In genomic region chr10:57828649-57829048, GRCm38 (mm10) we compare ENCODE assay signal across 14 mouse cellular contexts. TPM values are rescaled to one million over a fixed set of nuclear protein-coding genes. Genes with fewer than 3 reads are reported as not detected.
A peak's percentile ranks its signal among the peaks of the same experiment; 100 is the strongest.
DNase-seq lines count a peak whose midpoint lies in the region; ATAC-seq and TF ChIP-seq lines count a peak whose summit lies in the region.
"Had no signal": no experiment of that assay in that cellular context is flagged by ENCODE, and none has a peak within 500 bp of the region (broad histone marks: within the 10 kb centered on the region; RNA-seq: fewer than 3 reads in every experiment).

No protein-coding gene starts in this region.

- WGBS in forebrain, embryonic 10.5 days, result 58% methylated on average over 5 of the region's 5 CpGs
- WGBS in hindbrain, embryonic 14.5 days, result 6% methylated on average over 5 of the region's 5 CpGs
- WGBS in midbrain, postnatal 0 days, result 12% methylated on average over 5 of the region's 5 CpGs

- intact Hi-C loops in left cerebral cortex, postnatal 36 days (cut with DNase I), result no loop called here

- no peak overlapping the region for H3K9ac ChIP-seq in hindbrain, embryonic 14.5 days
- H3K9ac ChIP-seq in midbrain, postnatal 0 days (replicated peaks; ENCODE audit: low read length, poor library complexity, severe bottlenecking), result no peak overlapping the region
- H3K9ac ChIP-seq: embryonic facial prominence, embryonic 12.5 days; liver, embryonic 15.5 days; stomach, embryonic 15.5 days had no signal

- H3K9me3 ChIP-seq in forebrain, embryonic 10.5 days, result no peaks in the 10 kb centered on the region
- H3K9me3 ChIP-seq in hindbrain, embryonic 14.5 days (ENCODE audit: control insufficient read depth, low read length), result no peaks in the 10 kb centered on the region
- no peaks in the 10 kb centered on the region for H3K9me3 ChIP-seq in midbrain, postnatal 0 days (ENCODE audit: low read length)
- H3K9me3 ChIP-seq: embryonic facial prominence, embryonic 12.5 days; liver, embryonic 15.5 days; stomach, embryonic 15.5 days had no signal

- H3K4me3 ChIP-seq in forebrain, embryonic 10.5 days, result no peak overlapping the region
- H3K4me3 ChIP-seq in hindbrain, embryonic 14.5 days (replicated peaks; ENCODE audit: low read length), result no peak overlapping the region
- H3K4me3 ChIP-seq in midbrain, postnatal 0 days (ENCODE audit: low read depth, low read length), result no peak overlapping the region
- H3K4me3 ChIP-seq: embryonic facial prominence, embryonic 12.5 days; liver, embryonic 15.5 days; stomach, embryonic 15.5 days had no signal

- H3K4me1 ChIP-seq in forebrain, embryonic 10.5 days, result peaks cover 21% of the 10 kb centered on the region
- H3K4me1 ChIP-seq in hindbrain, embryonic 14.5 days (replicated peaks; ENCODE audit: control insufficient read depth, insufficient read depth, low read length), result no peaks in the 10 kb centered on the region
- H3K4me1 ChIP-seq in midbrain, postnatal 0 days (ENCODE audit: insufficient read depth, low read length), result no peaks in the 10 kb centered on the region
- H3K4me1 ChIP-seq: embryonic facial prominence, embryonic 12.5 days; liver, embryonic 15.5 days; stomach, embryonic 15.5 days had no signal

- TF ChIP-seq CTCF in midbrain, postnatal 0 days (IDR thresholded peaks at IDR 0.05), result no peak

- no peaks in the 10 kb centered on the region for H3K27me3 ChIP-seq in forebrain, embryonic 10.5 days (ENCODE audit: poor library complexity, severe bottlenecking)
- H3K27me3 ChIP-seq in hindbrain, embryonic 14.5 days (ENCODE audit: control insufficient read depth, insufficient read depth, low read length), result no peaks in the 10 kb centered on the region; the same call in 1 of the 2 replicates
- no peaks in the 10 kb centered on the region for H3K27me3 ChIP-seq in midbrain, postnatal 0 days (ENCODE audit: insufficient read depth, low read length)
- H3K27me3 ChIP-seq: embryonic facial prominence, embryonic 12.5 days; liver, embryonic 15.5 days; stomach, embryonic 15.5 days had no signal

- ATAC-seq in hindbrain, embryonic 14.5 days (ENCODE audit: low FRiP score), result peak; percentile 87
- ATAC-seq in midbrain, postnatal 0 days (ENCODE audit: low FRiP score), result peak; percentile 84
- ATAC-seq in inflammation-experienced regulatory T-cells, adult 6 months, result no peak

- no peaks in the 10 kb centered on the region for H3K36me3 ChIP-seq in forebrain, embryonic 10.5 days (replicated peaks)
- H3K36me3 ChIP-seq in hindbrain, embryonic 14.5 days (replicated peaks; ENCODE audit: control insufficient read depth, insufficient read depth), result no peaks in the 10 kb centered on the region
- no peaks in the 10 kb centered on the region for H3K36me3 ChIP-seq in midbrain, postnatal 0 days (ENCODE audit: insufficient read depth, low read length)
- H3K36me3 ChIP-seq: embryonic facial prominence, embryonic 12.5 days; liver, embryonic 15.5 days; stomach, embryonic 15.5 days had no signal

- peak; percentile 7 for DNase-seq in left cerebral cortex, adult 11 months (ENCODE audit: low spot score)
- no peak for DNase-seq in left cerebral cortex, postnatal 36 days (ENCODE audit: low spot score in 2 of 2)
- DNase-seq in forebrain, embryonic 10.5 days (ENCODE audit: extremely low spot score, low spot score), result peak; percentile 37
- DNase-seq in hindbrain, embryonic 14.5 days (ENCODE audit: low spot score), result peak; percentile 63
- DNase-seq in midbrain, postnatal 0 days (ENCODE audit: low spot score), result peak; percentile 80
- no peak for DNase-seq in cerebellum, adult 18-20 months
- DNase-seq in adrenal gland, adult 18-20 months (ENCODE audit: low spot score in 2 of 2), result no peak
- DNase-seq: kidney, postnatal 10 days; right cerebral cortex, postnatal 25 days had no signal

- H3K27ac ChIP-seq in forebrain, embryonic 10.5 days, result 0 out of 2 replicates have a peak overlapping the region, but pooled peaks have one; percentile 11
- H3K27ac ChIP-seq in hindbrain, embryonic 14.5 days, result no peak overlapping the region
- no peak overlapping the region for H3K27ac ChIP-seq in midbrain, postnatal 0 days (ENCODE audit: low read depth, low read length)
- H3K27ac ChIP-seq: embryonic facial prominence, embryonic 12.5 days; liver, embryonic 15.5 days; stomach, embryonic 15.5 days had no signal

- H3K4me2 ChIP-seq in hindbrain, embryonic 14.5 days (replicated peaks), result no peak overlapping the region
- H3K4me2 ChIP-seq in midbrain, postnatal 0 days (ENCODE audit: low read depth, low read length, poor library complexity, severe bottlenecking), result no peak overlapping the region
- H3K4me2 ChIP-seq: embryonic facial prominence, embryonic 12.5 days; liver, embryonic 15.5 days; stomach, embryonic 15.5 days had no signal

RNA-seq across cellular contexts. Expression of gene Smpdl3a, which starts 34.5 kb away (rescaled TPM):
- 10 to 100 TPM; 22.6 to 30.0 TPM for total RNA-seq in left cerebral cortex, postnatal 36 days (2021)
- 5.1 and 5.9 TPM in 2 replicates for polyA plus RNA-seq in forebrain, embryonic 10.5 days (2016; fragmentation: Nextera tagmentation; extraction: Ambion mirVana)
- polyA plus RNA-seq in hindbrain, embryonic 14.5 days (2014; fragmentation: Nextera tagmentation; extraction: Ambion mirVana), result 35.3 and 35.9 TPM in 2 replicates
- total RNA-seq in midbrain, postnatal 0 days (2014; rRNA removed), result 28.9 and 31.7 TPM in 2 replicates
- 31.0 and 33.4 TPM in 2 replicates for polyA plus RNA-seq in midbrain, postnatal 0 days (2015; fragmentation: Nextera tagmentation; extraction: Ambion mirVana)
- polyA plus RNA-seq in inflammation-experienced regulatory T-cells, adult 6 months (2017; shearing (Covaris generic)), result 100 to 1,000 TPM; 110 to 180 (median 175) TPM
- total RNA-seq in adrenal gland, adult 18-20 months (2021), result 10 to 100 TPM; 38.1 to 58.5 TPM

RNA-seq across cellular contexts. Expression of gene Fabp7, which starts 44.0 kb away (rescaled TPM):
- total RNA-seq in left cerebral cortex, postnatal 36 days (2021), result 10 to 100 TPM; 44.4 to 50.3 TPM
- 140 and 229 TPM in 2 replicates for polyA plus RNA-seq in forebrain, embryonic 10.5 days (2016; fragmentation: Nextera tagmentation; extraction: Ambion mirVana)
- polyA plus RNA-seq in hindbrain, embryonic 14.5 days (2014; fragmentation: Nextera tagmentation; extraction: Ambion mirVana), result 2,236 and 2,340 TPM in 2 replicates
- total RNA-seq in midbrain, postnatal 0 days (2014; rRNA removed), result 717 and 1,023 TPM in 2 replicates
- polyA plus RNA-seq in midbrain, postnatal 0 days (2015; fragmentation: Nextera tagmentation; extraction: Ambion mirVana), result 2,744 and 2,827 TPM in 2 replicates
- not detected for polyA plus RNA-seq in inflammation-experienced regulatory T-cells, adult 6 months (2017; shearing (Covaris generic))
- total RNA-seq in adrenal gland, adult 18-20 months (2021), result 1 to 10 TPM; 1.1 to 1.4 TPM
- total RNA-seq: megakaryocyte progenitor cell, adult 5-6 weeks had no signal

Comparison
In these comparisons a context has a peak if more than half of its experiments do, and no peak if none do; other contexts are left out.
1. DNase-seq: peak in left cerebral cortex, adult 11 months (single experiment), forebrain, embryonic 10.5 days (single experiment), hindbrain, embryonic 14.5 days (single experiment) and midbrain, postnatal 0 days (single experiment); none in left cerebral cortex, postnatal 36 days (0 of 2), cerebellum, adult 18-20 months (0 of 2) and adrenal gland, adult 18-20 months (0 of 2).
2. RNA of gene Fabp7, which starts 44.0 kb away (polyA plus RNA-seq): 2,744 to 2,827 TPM in midbrain, postnatal 0 days, 2,236 to 2,340 TPM in hindbrain, embryonic 14.5 days and 140 to 229 TPM in forebrain, embryonic 10.5 days; not detected in inflammation-experienced regulatory T-cells, adult 6 months; every median in the first group is over 100 times any median in the second.